Mouse (Mus musculus) MEL (cell line): ENCODE results near the gene Nxpe5. TPM values are rescaled to one million over a fixed set of nuclear protein-coding genes. Genes with fewer than 3 reads are reported as not detected.

Experiments used
- DNase-seq: peaks from one replicate; pipeline ENCODE4 v3.0.0; 2011; ENCODE audit warnings: low read depth, low spot score
- H3K27ac ChIP-seq: 2 replicates; pipeline ENCODE4 v1.5.1; 2012; ENCODE audit warnings: low read depth, mild to moderate bottlenecking, control low read depth, low read length, moderate library complexity; ENCODE audit not compliant: control insufficient read depth
- H3K27me3 ChIP-seq, 2 experiments: fragments of 150-350 bp in 1 of 2; sonication (generic) in 1 of 2; 2 replicates each; pipeline ENCODE4 v1.6.1; 2012; ENCODE audit warnings: low read length in 2 of 2, mild to moderate bottlenecking in 2 of 2, improper control_type of control experiment in 1 of 2, moderate library complexity in 1 of 2; ENCODE audit not compliant: insufficient read depth in 2 of 2, control insufficient read depth in 1 of 2
- H3K36me3 ChIP-seq, 2 experiments: 2 replicates each; pipeline ENCODE4 v1.6.1; 2012 to 2014; ENCODE audit warnings: low read length in 2 of 2, improper control_type of control experiment in 1 of 2, inconsistent platforms in 1 of 2, mild to moderate bottlenecking in 1 of 2; ENCODE audit not compliant: insufficient read depth in 2 of 2, control insufficient read depth in 1 of 2
- H3K4me1 ChIP-seq, 2 experiments: fragments of 150-350 bp in 1 of 2; sonication (generic) in 1 of 2; 2 replicates each; pipeline ENCODE4 v1.6.1; 2012; ENCODE audit warnings: low read length in 2 of 2, improper control_type of control experiment in 1 of 2, mild to moderate bottlenecking in 1 of 2; ENCODE audit not compliant: insufficient read depth in 2 of 2, control insufficient read depth in 1 of 2
- H3K4me3 ChIP-seq, 2 experiments: fragments of 150-350 bp in 1 of 2; sonication (generic) in 1 of 2; 2 replicates each; pipeline ENCODE4 v1.5.1; 2012; ENCODE audit warnings: low read depth in 2 of 2, low read length in 2 of 2, mild to moderate bottlenecking in 2 of 2, moderate library complexity in 2 of 2, control low read depth in 1 of 2, improper control_type of control experiment in 1 of 2; ENCODE audit not compliant: control insufficient read depth in 1 of 2, insufficient read depth in 1 of 2
- H3K79me2 ChIP-seq: 2 replicates; pipeline ENCODE4 v1.6.1; 2012; ENCODE audit warnings: mild to moderate bottlenecking, low read length, moderate library complexity; ENCODE audit not compliant: control insufficient read depth, poor library complexity, insufficient read depth
- H3K9ac ChIP-seq: 2 replicates; pipeline ENCODE4 v1.6.1; 2012; ENCODE audit warnings: low read depth, mild to moderate bottlenecking, control low read depth, low read length, moderate library complexity; ENCODE audit not compliant: control insufficient read depth, poor library complexity, severe bottlenecking
- H3K9me3 ChIP-seq: fragments of 150-350 bp; sonication (generic); replicated peaks from 2 replicates; pipeline ENCODE4 v1.6.1; 2012; ENCODE audit warnings: mild to moderate bottlenecking, low read length, improper control_type of control experiment, moderate library complexity; ENCODE audit not compliant: insufficient read depth
- BHLHE40 ChIP-seq: IDR thresholded peaks from 2 replicates; pipeline ENCODE4 v1.6.1; 2012; ENCODE audit warnings: low read depth, mild to moderate bottlenecking, inconsistent platforms, low read length, improper control_type of control experiment, borderline replicate concordance
- CHD2 ChIP-seq: IDR thresholded peaks from 2 replicates; pipeline ENCODE4 v1.6.1; 2011; ENCODE audit warnings: low read length, improper control_type of control experiment
- CTCF ChIP-seq, 3 experiments: IDR thresholded peaks in 2 of 3; conservative IDR thresholded peaks in 1 of 3; 2 replicates each; pipeline ENCODE4 v1.5.1; 2011 to 2012; ENCODE audit warnings: low read length in 3 of 3, low read depth in 2 of 3, mild to moderate bottlenecking in 2 of 3, improper control_type of control experiment in 1 of 3, inconsistent platforms in 1 of 3, mixed read lengths in 1 of 3, moderate library complexity in 1 of 3; ENCODE audit not compliant: control insufficient read depth in 1 of 3, insufficient read depth in 1 of 3, poor library complexity in 1 of 3, severe bottlenecking in 1 of 3
- E2F4 ChIP-seq: IDR thresholded peaks from 2 replicates; pipeline ENCODE4 v1.6.1; 2011; ENCODE audit warnings: low read depth, low read length, improper control_type of control experiment, borderline replicate concordance
- ELF1 ChIP-seq: IDR thresholded peaks from 2 replicates; pipeline ENCODE4 v1.6.1; 2014; ENCODE audit warnings: low read depth, mild to moderate bottlenecking, inconsistent platforms, low read length, improper control_type of control experiment, moderate library complexity
- EP300 ChIP-seq, 2 experiments: IDR thresholded peaks; 2 replicates each; pipeline ENCODE4 v1.6.1; 2011; ENCODE audit warnings: improper control_type of control experiment in 2 of 2, low read length in 2 of 2, low read depth in 1 of 2, mild to moderate bottlenecking in 1 of 2
- GABPA ChIP-seq: IDR thresholded peaks from 2 replicates; pipeline ENCODE4 v1.6.1; 2012; ENCODE audit warnings: low read depth, mild to moderate bottlenecking, inconsistent platforms, low read length, improper control_type of control experiment, moderate library complexity
- HCFC1 ChIP-seq: IDR thresholded peaks from 2 replicates; pipeline ENCODE4 v1.6.1; 2012; ENCODE audit warnings: low read depth, mild to moderate bottlenecking, inconsistent platforms, low read length, improper control_type of control experiment, moderate library complexity
- JUND ChIP-seq: IDR thresholded peaks from 2 replicates; pipeline ENCODE4 v1.6.1; 2011; ENCODE audit warnings: low read depth, mild to moderate bottlenecking, improper control_type of control experiment, low read length
- KAT2A ChIP-seq: conservative IDR thresholded peaks from 2 replicates; pipeline ENCODE4 v1.6.1; 2012; ENCODE audit warnings: low read depth, low read length, improper control_type of control experiment, inconsistent platforms
- MAX ChIP-seq: IDR thresholded peaks from 2 replicates; pipeline ENCODE4 v1.6.1; 2011; ENCODE audit warnings: low read length, improper control_type of control experiment
- MYB ChIP-seq: IDR thresholded peaks from 2 replicates; pipeline ENCODE4 v1.6.1; 2011; ENCODE audit warnings: mild to moderate bottlenecking, low read depth, low read length, improper control_type of control experiment
- MYC ChIP-seq: IDR thresholded peaks from 2 replicates; pipeline ENCODE4 v1.6.1; 2011; ENCODE audit warnings: low read depth, mild to moderate bottlenecking, low read length, improper control_type of control experiment, moderate library complexity
- NELFE ChIP-seq: IDR thresholded peaks from 2 replicates; pipeline ENCODE4 v1.6.1; 2011; ENCODE audit warnings: low read depth, low read length, improper control_type of control experiment
- POLR2A ChIP-seq, 2 experiments: IDR thresholded peaks; 2 replicates each; pipeline ENCODE4 v1.6.1; 2011 to 2012; ENCODE audit warnings: low read length in 2 of 2, mild to moderate bottlenecking in 2 of 2, control low read depth in 1 of 2, improper control_type of control experiment in 1 of 2, low read depth in 1 of 2, moderate library complexity in 1 of 2; ENCODE audit not compliant: control insufficient read depth in 1 of 2, insufficient read depth in 1 of 2, poor library complexity in 1 of 2
- POLR2AphosphoS2 ChIP-seq: IDR thresholded peaks from 2 replicates; pipeline ENCODE4 v1.6.1; 2011; ENCODE audit warnings: low read length, improper control_type of control experiment
- POLR2AphosphoS5 ChIP-seq: IDR thresholded peaks from 2 replicates; pipeline ENCODE4 v1.6.1; 2012; ENCODE audit warnings: low read depth, borderline replicate concordance, mild to moderate bottlenecking, inconsistent platforms, low read length, moderate library complexity, mixed read lengths
- RAD21 ChIP-seq: IDR thresholded peaks from 2 replicates; pipeline ENCODE4 v1.6.1; 2011; ENCODE audit warnings: mild to moderate bottlenecking, low read depth, low read length, improper control_type of control experiment
- RCOR1 ChIP-seq: IDR thresholded peaks from 2 replicates; pipeline ENCODE4 v1.6.1; 2012; ENCODE audit warnings: low read depth, mild to moderate bottlenecking, inconsistent platforms, low read length, improper control_type of control experiment
- SMC3 ChIP-seq: IDR thresholded peaks from 2 replicates; pipeline ENCODE4 v1.6.1; 2011; ENCODE audit warnings: low read depth, low read length, improper control_type of control experiment
- TAL1 ChIP-seq: IDR thresholded peaks from 2 replicates; pipeline ENCODE4 v1.6.1; 2012; ENCODE audit warnings: mild to moderate bottlenecking, inconsistent platforms, low read length, moderate library complexity, mixed read lengths
- TBP ChIP-seq: IDR thresholded peaks from 2 replicates; pipeline ENCODE4 v1.8.0; 2011; ENCODE audit warnings: low read depth, low read length, improper control_type of control experiment
- TCF12 ChIP-seq: IDR thresholded peaks from 2 replicates; pipeline ENCODE4 v1.6.1; 2014; ENCODE audit warnings: low read depth, mild to moderate bottlenecking, inconsistent platforms, low read length, improper control_type of control experiment, moderate library complexity
- USF1 ChIP-seq: IDR thresholded peaks from 2 replicates; pipeline ENCODE4 v1.6.1; 2014; ENCODE audit warnings: low read depth, mild to moderate bottlenecking, inconsistent platforms, low read length, improper control_type of control experiment, moderate library complexity
- USF2 ChIP-seq, 2 experiments: IDR thresholded peaks; 2 replicates each; pipeline ENCODE4 v1.6.1; 2011 to 2012; ENCODE audit warnings: improper control_type of control experiment in 2 of 2, low read length in 2 of 2, borderline replicate concordance in 1 of 2, inconsistent platforms in 1 of 2, low read depth in 1 of 2, mild to moderate bottlenecking in 1 of 2; ENCODE audit not compliant: insufficient read depth in 1 of 2
- ZC3H11A ChIP-seq: IDR thresholded peaks from 2 replicates; pipeline ENCODE4 v1.6.1; 2012; ENCODE audit warnings: low read depth, mild to moderate bottlenecking, inconsistent platforms, low read length, improper control_type of control experiment
- ZKSCAN1 ChIP-seq: IDR thresholded peaks from 2 replicates; pipeline ENCODE4 v1.6.1; 2012; ENCODE audit warnings: low read depth, mild to moderate bottlenecking, inconsistent platforms, low read length, improper control_type of control experiment, moderate library complexity
- ZNF384 ChIP-seq: IDR thresholded peaks from 2 replicates; pipeline ENCODE4 v1.6.1; 2012; ENCODE audit warnings: low read depth, mild to moderate bottlenecking, inconsistent platforms, low read length, improper control_type of control experiment
- polyA plus RNA-seq, 2 experiments: library from polyadenylated mRNA; stranded (reverse) in 1 of 2; unstranded in 1 of 2; fragments of >175 nt in 1 of 2; fragments of >200 nt in 1 of 2; gene quantifications; 2 replicates each; pipeline versions ENCODE4 v1.2.1 to v1.2.4; 2012; ENCODE audit warnings: low replicate concordance in 2 of 2, low read depth in 1 of 2; ENCODE audit not compliant: insufficient read length in 2 of 2, insufficient read depth in 1 of 2, missing spikeins in 1 of 2
- total RNA-seq: library from RNA; depleted of rRNA; stranded (reverse); fragments of 300-350 nt; gene quantifications from 2 replicates; pipeline ENCODE4 v1.2.3, GENCODE M21; 2012

Gene Nxpe5
- total and polyA plus RNA-seq, 3 experiments, result not detected

DNA sequence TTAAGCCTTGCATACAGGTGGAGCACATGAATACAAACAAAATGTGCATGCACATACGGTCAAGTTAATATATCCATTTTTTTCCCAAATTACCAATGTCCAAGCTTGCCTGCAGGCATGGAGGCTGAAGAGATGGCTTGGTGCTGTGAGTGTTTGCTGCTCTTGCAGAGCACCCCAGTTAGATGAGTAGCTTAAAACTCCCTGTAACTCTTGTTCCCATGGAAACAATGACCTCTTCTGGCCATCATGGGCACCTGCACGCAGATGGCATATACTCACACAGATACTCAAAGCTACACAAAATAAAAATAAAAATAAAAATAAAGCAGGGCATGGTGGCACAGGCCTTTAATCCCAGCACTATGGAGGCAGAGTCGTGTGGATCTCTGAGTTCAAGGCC, 27.4 kb downstream of the Nxpe5 start:
- Histone ChIP-seq H3K36me3 (peaks cover 0 to 24% of the 10 kb centered on the region in 2 experiments; a peak in 2 of 4 replicates), H3K79me2 (no peaks in the 10 kb centered on the region; the same call in 1 of the 2 replicates), H3K9me3 (no peaks in the 10 kb centered on the region), H3K4me3 (no peak overlapping the region), H3K27me3 (no peaks in the 10 kb centered on the region; a peak in 1 of 4 replicates), H3K4me1 (peaks cover 8 to 24% of the 10 kb centered on the region in 2 experiments), H3K27ac (no peak overlapping the region), H3K9ac (no peak overlapping the region)
- DNase-seq, result peak; percentile 18
- TF ChIP-seq RAD21 (peak; percentile 10; the same call in 1 of the 2 replicates), NELFE (no peak), USF1 (no peak), CTCF (IDR thresholded peaks at IDR 0.05 in 2 of 3, conservative IDR thresholded peaks at IDR 0.05 in 1 of 3; ENCODE audit: control insufficient read depth in 1 of 3, insufficient read depth in 1 of 3, low read depth in 2 of 3, low read length in 3 of 3, poor library complexity in 1 of 3, severe bottlenecking in 1 of 3) (peak in 2 of 3 experiments; percentile 10 to 25; a peak in 2 of 6 replicates), SMC3 (no peak), RCOR1 (no peak), KAT2A (no peak), HCFC1 (no peak), USF2 (IDR thresholded peaks at IDR 0.05; ENCODE audit: borderline replicate concordance in 1 of 2, insufficient read depth in 1 of 2, low read depth in 1 of 2, low read length in 2 of 2) (no peak), MYB (no peak), ZNF384 (no peak)

DNA sequence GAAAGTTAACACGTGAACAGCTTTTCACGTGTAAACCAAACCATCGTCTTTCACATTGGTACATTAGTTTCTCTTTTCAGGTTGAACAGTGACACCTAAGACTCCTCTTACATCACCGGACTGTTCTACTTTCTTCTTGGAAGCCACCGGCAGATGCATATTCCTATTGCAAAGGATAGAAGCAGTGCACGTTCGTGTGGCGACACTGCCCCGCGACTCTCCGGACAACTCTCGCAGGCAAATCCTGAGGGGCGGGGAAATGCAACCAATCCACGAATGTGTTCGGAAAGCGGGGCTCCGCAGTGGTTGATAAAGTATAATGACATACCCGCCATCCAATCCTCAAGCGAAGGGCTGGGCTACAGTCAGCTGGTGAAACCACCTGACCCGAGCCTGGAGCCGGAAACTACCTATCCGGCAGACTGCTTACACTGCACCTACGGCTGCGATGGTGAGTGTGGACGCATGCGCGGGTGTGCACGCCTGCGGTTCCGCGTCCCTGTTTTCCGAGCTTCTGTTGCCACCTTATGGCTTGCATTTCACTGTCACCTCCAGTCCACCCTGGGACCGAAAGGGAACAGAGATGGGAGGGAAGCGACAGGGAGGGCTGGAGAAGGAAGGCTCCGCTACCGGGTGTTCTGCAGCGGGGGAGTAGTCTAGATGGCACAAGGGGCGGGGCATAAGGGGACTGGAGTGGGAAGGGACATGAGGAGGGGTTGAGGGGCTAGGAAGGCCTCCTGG, 29.8 kb downstream of the Nxpe5 start, which contains the start of gene Lamtor4:
Gene Lamtor4, plus strand, starts transcription at position 130 of the 741 bp plus-strand sequence.
- Histone ChIP-seq H3K79me2 (peaks cover 13% of the 10 kb centered on the region), H3K36me3 (peaks cover 3 to 48% of the 10 kb centered on the region in 2 experiments; a peak in 3 of 4 replicates), H3K4me3 (peak within 1 kb of the TSS; percentile 68 to 84), H3K27ac (peak within 1 kb of the TSS; percentile 78), H3K9ac (peak within 1 kb of the TSS; percentile 80), H3K27me3 (no peaks in the 10 kb centered on the region; a peak in 1 of 4 replicates), H3K4me1 (peaks cover 12 to 49% of the 10 kb centered on the region in 2 experiments), H3K9me3 (no peaks in the 10 kb centered on the region)
- peak; percentile 98 for DNase-seq
- TF ChIP-seq POLR2A (IDR thresholded peaks at IDR 0.05; ENCODE audit: control insufficient read depth in 1 of 2, insufficient read depth in 1 of 2, low read depth in 1 of 2, low read length in 2 of 2, poor library complexity in 1 of 2) (peak; percentile 68 to 94), NELFE (peak; percentile 90), CTCF (IDR thresholded peaks at IDR 0.05 in 2 of 3, conservative IDR thresholded peaks at IDR 0.05 in 1 of 3; ENCODE audit: control insufficient read depth in 1 of 3, insufficient read depth in 1 of 3, low read depth in 2 of 3, low read length in 3 of 3, poor library complexity in 1 of 3, severe bottlenecking in 1 of 3) (no peak), HCFC1 (peak; percentile 81), TCF12 (peak; percentile 55), RAD21 (peak; percentile 7; the same call in 1 of the 2 replicates), ELF1 (peak; percentile 88), EP300 (IDR thresholded peaks at IDR 0.05; ENCODE audit: low read depth in 1 of 2, low read length in 2 of 2) (0 out of 4 replicates have a peak, but pooled peaks of 1 of the 2 experiments have one; percentile 13), E2F4 (no peak), ZC3H11A (no peak), TBP (peak; percentile 91), JUND (no peak), ZKSCAN1 (no peak), GABPA (no peak), CHD2 (peak; percentile 88), POLR2AphosphoS2 (peak; percentile 95), KAT2A (no peak; the same call in 1 of the 2 replicates), MYC (peak; percentile 97), SMC3 (peak; percentile 28; the same call in 1 of the 2 replicates), TAL1 (no peak), BHLHE40 (peak; percentile 35; the same call in 1 of the 2 replicates), ZNF384 (no peak), USF1 (peak; percentile 97), POLR2AphosphoS5 (no peak), MAX (peak; percentile 88)
